Mouse (Mus musculus): ENCODE measurements around the gene Arhgef17.

DNA sequence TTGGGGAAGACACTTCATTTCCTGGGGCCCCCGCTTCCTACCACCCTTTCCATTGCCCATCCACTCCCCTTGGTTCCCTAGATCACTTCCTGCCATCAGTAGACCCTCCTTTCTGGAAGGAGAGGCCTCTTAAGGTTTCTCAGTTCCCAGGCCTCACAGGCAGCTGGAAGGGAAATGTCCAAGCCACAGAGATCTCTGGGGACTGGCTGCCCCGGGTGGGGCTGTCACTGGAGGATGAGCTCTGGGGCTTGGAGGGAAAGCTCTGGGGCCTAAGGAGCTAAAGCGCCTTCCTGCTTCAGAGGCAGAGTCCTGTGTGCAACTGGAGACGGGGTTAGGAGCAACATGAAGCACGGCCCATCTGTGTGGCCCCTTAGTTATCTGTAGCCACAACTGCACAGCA, 27.3 kb downstream of the Arhgef17 start:
- TF ChIP-seq CTCF (IDR thresholded peaks at IDR 0.05; ENCODE audit: low read depth) (no peak), EP300 (optimal IDR thresholded peaks at IDR 0.05) (no peak)
